ENCODE assay signal across 9 mouse cellular contexts in the genomic region with DNA sequence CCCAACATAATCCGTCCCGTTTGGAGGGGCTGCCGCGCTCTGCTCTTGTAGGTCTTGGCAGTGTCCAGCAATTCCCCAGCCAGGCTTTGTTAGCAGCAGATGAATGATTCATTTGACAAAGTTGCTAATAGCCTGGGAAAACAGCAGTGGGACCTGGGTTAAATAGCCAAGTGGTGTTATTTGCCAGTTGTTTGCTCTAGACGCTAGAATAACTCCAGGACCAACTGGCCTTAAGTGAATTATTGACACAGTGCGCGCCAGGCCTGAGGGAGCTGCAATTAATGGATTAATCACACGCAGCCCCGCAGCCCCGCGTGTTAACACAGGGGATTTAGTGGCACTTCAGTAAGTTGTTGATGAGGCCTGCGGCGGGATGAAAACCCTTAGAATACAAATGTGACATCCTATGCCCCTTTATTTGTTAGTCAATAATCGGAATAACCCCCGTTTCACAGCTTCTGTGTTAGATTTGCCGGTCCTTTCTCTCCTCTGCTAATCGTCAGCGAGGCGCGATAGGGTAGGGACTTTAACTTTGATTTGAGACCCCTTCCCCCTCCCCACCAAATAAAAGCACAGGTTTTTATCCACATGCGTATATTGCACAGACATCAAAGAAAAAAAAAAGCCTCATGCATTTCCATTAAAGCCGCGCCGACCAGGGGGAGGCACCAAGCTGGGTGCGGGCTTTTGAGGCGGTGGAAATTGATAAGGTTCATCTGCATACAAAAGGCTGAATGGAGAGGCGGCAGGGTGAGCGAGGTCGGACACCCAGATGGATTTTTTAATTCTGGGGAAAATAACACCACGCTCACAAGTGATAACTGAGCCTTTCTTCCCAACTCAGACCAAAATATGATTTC.
A peak's percentile ranks its signal among the peaks of the same experiment; 100 is the strongest.
DNase-seq lines count a peak whose midpoint lies in the region; ATAC-seq and TF ChIP-seq lines count a peak whose summit lies in the region.
"Had no signal": no experiment of that assay in that cellular context is flagged by ENCODE, and none has a peak within 500 bp of the region (broad histone marks: within the 10 kb centered on the region; RNA-seq: fewer than 3 reads in every experiment).

No protein-coding gene starts in this region.

- DNase-seq in heart, adult 2 months: no peak
- peak; percentile 1 for DNase-seq in kidney, postnatal 14 days
- no peak for DNase-seq in adrenal gland, postnatal 14 days
- DNase-seq in urinary bladder, adult 2 months (ENCODE audit: low spot score): no peak
- no peak for DNase-seq in left cerebral cortex, postnatal 36 days (ENCODE audit: low spot score in 2 of 2)

- no peak for ATAC-seq in heart, embryonic 14.5 days (ENCODE audit: insufficient number of reproducible peaks, insufficient read depth, low FRiP score, low read depth)
- no peak for ATAC-seq in embryonic facial prominence, embryonic 13.5 days (ENCODE audit: insufficient number of reproducible peaks, insufficient read depth, low FRiP score, low TSS enrichment, low read depth)
- ATAC-seq in neural tube, embryonic 13.5 days (ENCODE audit: low read depth): peak; percentile 77; the same call in 1 of the 2 replicates

- intact Hi-C loops in heart, adult 2 months (cut with DNase I): no loop called here
- intact Hi-C loops in left cerebral cortex, postnatal 36 days (cut with DNase I): no loop called here

- peak overlapping the region; percentile 14 to 31; a peak in 3 of 4 replicates for H3K4me3 ChIP-seq in heart, embryonic 14.5 days (ENCODE audit: control insufficient read depth in 1 of 2, insufficient read depth in 1 of 2, low read depth in 1 of 2, low read length in 2 of 2)
- no peak overlapping the region for H3K4me3 ChIP-seq in heart, adult 2 months
- peak overlapping the region; percentile 8; the same call in 1 of the 2 replicates for H3K4me3 ChIP-seq in embryonic facial prominence, embryonic 13.5 days
- H3K4me3 ChIP-seq in neural tube, embryonic 13.5 days: peak overlapping the region; percentile 25
- H3K4me3 ChIP-seq: erythroblast, embryonic 14.5 days had no signal

- H3K27me3 ChIP-seq in heart, embryonic 14.5 days (ENCODE audit: control insufficient read depth, insufficient read depth, low read length): peaks cover 21% of the 10 kb centered on the region
- H3K27me3 ChIP-seq in heart, adult 2 months (ENCODE audit: control insufficient read depth, insufficient read depth, low read length): peaks cover 3% of the 10 kb centered on the region; the same call in 1 of the 2 replicates
- peaks cover 31% of the 10 kb centered on the region for H3K27me3 ChIP-seq in embryonic facial prominence, embryonic 13.5 days
- H3K27me3 ChIP-seq in neural tube, embryonic 13.5 days: peaks cover 45% of the 10 kb centered on the region

- no peak for TF ChIP-seq POLR2A in heart, adult 2 months (IDR thresholded peaks at IDR 0.05; ENCODE audit: insufficient read depth, low read depth, low read length)

- no peak for TF ChIP-seq CTCF in heart, adult 2 months (IDR thresholded peaks at IDR 0.05)

- no peaks in the 10 kb centered on the region for H3K79me2 ChIP-seq in heart, adult 2 months (replicated peaks; ENCODE audit: control insufficient read depth, insufficient read depth, low read length)

- no peak overlapping the region for H3K27ac ChIP-seq in heart, embryonic 14.5 days (replicated peaks in 1 of 2; ENCODE audit: control insufficient read depth in 1 of 2, insufficient read depth in 1 of 2, low read depth in 2 of 2, low read length in 2 of 2)
- H3K27ac ChIP-seq in heart, adult 2 months: no peak overlapping the region
- no peak overlapping the region for H3K27ac ChIP-seq in embryonic facial prominence, embryonic 13.5 days
- no peak overlapping the region for H3K27ac ChIP-seq in neural tube, embryonic 13.5 days (replicated peaks)

- no peaks in the 10 kb centered on the region for H3K9me3 ChIP-seq in heart, embryonic 14.5 days (ENCODE audit: control insufficient read depth, low read length)
- H3K9me3 ChIP-seq in embryonic facial prominence, embryonic 13.5 days: no peaks in the 10 kb centered on the region
- H3K9me3 ChIP-seq in neural tube, embryonic 13.5 days: no peaks in the 10 kb centered on the region

- H3K4me2 ChIP-seq in heart, embryonic 14.5 days (ENCODE audit: low read length): peak overlapping the region; percentile 66
- peak overlapping the region; percentile 42 for H3K4me2 ChIP-seq in embryonic facial prominence, embryonic 13.5 days
- peak overlapping the region; percentile 59 for H3K4me2 ChIP-seq in neural tube, embryonic 13.5 days

- no peaks in the 10 kb centered on the region for H3K36me3 ChIP-seq in heart, embryonic 14.5 days (ENCODE audit: control insufficient read depth, insufficient read depth, low read length)
- no peaks in the 10 kb centered on the region for H3K36me3 ChIP-seq in heart, adult 2 months (ENCODE audit: control insufficient read depth, insufficient read depth, low read length)
- no peaks in the 10 kb centered on the region for H3K36me3 ChIP-seq in embryonic facial prominence, embryonic 13.5 days
- H3K36me3 ChIP-seq in neural tube, embryonic 13.5 days: no peaks in the 10 kb centered on the region

- WGBS in heart, embryonic 14.5 days: 1% methylated on average over 30 of the region's 30 CpGs
- WGBS in heart, adult 2 months: 3% methylated on average over 30 of the region's 30 CpGs
- 2% methylated on average over 30 of the region's 30 CpGs for WGBS in embryonic facial prominence, embryonic 13.5 days
- WGBS in neural tube, embryonic 13.5 days: 2% methylated on average over 30 of the region's 30 CpGs

- TF ChIP-seq EP300 in heart, adult 2 months (IDR thresholded peaks at IDR 0.05; ENCODE audit: insufficient read depth, low read depth, low read length): no peak

- H3K4me1 ChIP-seq in heart, embryonic 14.5 days (ENCODE audit: control insufficient read depth in 2 of 2, insufficient read depth in 2 of 2, low read length in 2 of 2): peaks cover 0 to 3% of the 10 kb centered on the region in 2 experiments; a peak in 1 of 4 replicates
- H3K4me1 ChIP-seq in heart, adult 2 months (ENCODE audit: control insufficient read depth, insufficient read depth, low read length): no peaks in the 10 kb centered on the region
- peaks cover 8% of the 10 kb centered on the region for H3K4me1 ChIP-seq in embryonic facial prominence, embryonic 13.5 days
- H3K4me1 ChIP-seq in neural tube, embryonic 13.5 days (replicated peaks): peaks cover 18% of the 10 kb centered on the region

- no peak overlapping the region for H3K9ac ChIP-seq in heart, embryonic 14.5 days (ENCODE audit: low read length)
- H3K9ac ChIP-seq in heart, adult 2 months (ENCODE audit: low read depth, low read length): no peak overlapping the region
- H3K9ac ChIP-seq in embryonic facial prominence, embryonic 13.5 days: no peak overlapping the region
- peak overlapping the region; percentile 23; the same call in 1 of the 2 replicates for H3K9ac ChIP-seq in neural tube, embryonic 13.5 days
